Mouse (Mus musculus): ENCODE data around the gene Rxrb. TPM values are rescaled to one million over a fixed set of nuclear protein-coding genes. Genes with fewer than 3 reads are reported as not detected.

The Rxrb gene
- polyA plus RNA-seq, 1 experiment, result 78.0 TPM

- TF ChIP-seq CTCF (IDR thresholded peaks at IDR 0.05; ENCODE audit: borderline replicate concordance, insufficient read depth, low read depth, low read length) (no peak), POLR2A (IDR thresholded peaks at IDR 0.05; ENCODE audit: borderline replicate concordance, insufficient read depth, low read length) (no peak)
- Histone ChIP-seq H3K27me3 (ENCODE audit: control insufficient read depth, insufficient read depth, low read length) (no peaks in the 10 kb centered on the region), H3K4me3 (replicated peaks; ENCODE audit: insufficient read depth, low read depth, low read length) (peak overlapping the region; percentile 94), H3K27ac (ENCODE audit: insufficient read depth, low read length) (peak overlapping the region; percentile 74; the same call in 1 of the 2 replicates), H3K4me1 (ENCODE audit: control insufficient read depth, insufficient read depth, low read length) (peaks cover 32% of the 10 kb centered on the region)
- DNase-seq, result no peak
- WGBS, result under 1% methylated on average over 20 of the region's 20 CpGs
These were observed 718 bp upstream of the Rxrb start for GRCm38 (mm10) chr17:34030861-34031326.

- Histone ChIP-seq H3K27ac (ENCODE audit: insufficient read depth, low read length) (peak overlapping the region; percentile 91; the same call in 1 of the 2 replicates), H3K4me1 (ENCODE audit: control insufficient read depth, insufficient read depth, low read length) (peaks cover 22% of the 10 kb centered on the region), H3K27me3 (ENCODE audit: control insufficient read depth, insufficient read depth, low read length) (no peaks in the 10 kb centered on the region), H3K4me3 (replicated peaks; ENCODE audit: insufficient read depth, low read depth, low read length) (peak overlapping the region; percentile 94)
- WGBS, result 1% methylated on average over 47 of the region's 48 CpGs
- no peak for DNase-seq
- TF ChIP-seq POLR2A (IDR thresholded peaks at IDR 0.05; ENCODE audit: borderline replicate concordance, insufficient read depth, low read length) (no peak), CTCF (IDR thresholded peaks at IDR 0.05; ENCODE audit: borderline replicate concordance, insufficient read depth, low read depth, low read length) (no peak)
These were observed 591 bp downstream of the Rxrb start for GRCm38 (mm10) chr17:34032174-34032632.

- no peaks in the 10 kb centered on the region for H3K27me3 ChIP-seq (ENCODE audit: control insufficient read depth, insufficient read depth, low read length)
- no peak for TF ChIP-seq POLR2A (IDR thresholded peaks at IDR 0.05; ENCODE audit: borderline replicate concordance, insufficient read depth, low read length)
- no peak for TF ChIP-seq CTCF (IDR thresholded peaks at IDR 0.05; ENCODE audit: borderline replicate concordance, insufficient read depth, low read depth, low read length)
- H3K27ac ChIP-seq (ENCODE audit: insufficient read depth, low read length), result peak overlapping the region; percentile 65; the same call in 1 of the 2 replicates
- DNase-seq, result peak; percentile 29 to 45
- H3K4me1 ChIP-seq (ENCODE audit: control insufficient read depth, insufficient read depth, low read length), result peaks cover 22% of the 10 kb centered on the region
- 55% methylated on average over 9 of the region's 9 CpGs for whole genome bisulfite sequencing
- H3K4me3 ChIP-seq (replicated peaks; ENCODE audit: insufficient read depth, low read depth, low read length), result peak overlapping the region; percentile 94
These were observed 1.2 kb downstream of the Rxrb start for GRCm38 (mm10) chr17:34032806-34033205.

- H3K4me1 ChIP-seq (ENCODE audit: control insufficient read depth, insufficient read depth, low read length), result peaks cover 22% of the 10 kb centered on the region
- no peaks in the 10 kb centered on the region for H3K27me3 ChIP-seq (ENCODE audit: control insufficient read depth, insufficient read depth, low read length)
- DNase-seq, result peak; percentile 22 to 24
- no peak overlapping the region for H3K4me3 ChIP-seq (replicated peaks; ENCODE audit: insufficient read depth, low read depth, low read length)
- H3K27ac ChIP-seq (ENCODE audit: insufficient read depth, low read length), result no peak overlapping the region
- WGBS, result 86% methylated on average over 9 of the region's 9 CpGs
- TF ChIP-seq POLR2A (IDR thresholded peaks at IDR 0.05; ENCODE audit: borderline replicate concordance, insufficient read depth, low read length), result no peak
- TF ChIP-seq CTCF (IDR thresholded peaks at IDR 0.05; ENCODE audit: borderline replicate concordance, insufficient read depth, low read depth, low read length), result no peak
These were observed 1.8 kb downstream of the Rxrb start for GRCm38 (mm10) chr17:34033441-34033840.

GRCm38 (mm10) chr17:34034064-34034463, 2.5 kb downstream of the Rxrb start:
- Histone ChIP-seq H3K4me1 (ENCODE audit: control insufficient read depth, insufficient read depth, low read length) (peaks cover 23% of the 10 kb centered on the region), H3K27me3 (ENCODE audit: control insufficient read depth, insufficient read depth, low read length) (no peaks in the 10 kb centered on the region), H3K27ac (ENCODE audit: insufficient read depth, low read length) (no peak overlapping the region), H3K4me3 (replicated peaks; ENCODE audit: insufficient read depth, low read depth, low read length) (no peak overlapping the region)
- peak; percentile 54 to 66 for DNase-seq
- TF ChIP-seq CTCF (IDR thresholded peaks at IDR 0.05; ENCODE audit: borderline replicate concordance, insufficient read depth, low read depth, low read length), result peak; percentile 67
- TF ChIP-seq POLR2A (IDR thresholded peaks at IDR 0.05; ENCODE audit: borderline replicate concordance, insufficient read depth, low read length), result no peak
- 65% methylated on average over 10 of the region's 10 CpGs for WGBS

GRCm38 (mm10) chr17:34035517-34035916, 3.9 kb downstream of the Rxrb start:
- no peak overlapping the region for H3K27ac ChIP-seq (ENCODE audit: insufficient read depth, low read length)
- no peak for DNase-seq
- TF ChIP-seq CTCF (IDR thresholded peaks at IDR 0.05; ENCODE audit: borderline replicate concordance, insufficient read depth, low read depth, low read length) (no peak), POLR2A (IDR thresholded peaks at IDR 0.05; ENCODE audit: borderline replicate concordance, insufficient read depth, low read length) (no peak)
- no peaks in the 10 kb centered on the region for H3K27me3 ChIP-seq (ENCODE audit: control insufficient read depth, insufficient read depth, low read length)
- H3K4me1 ChIP-seq (ENCODE audit: control insufficient read depth, insufficient read depth, low read length), result peaks cover 13% of the 10 kb centered on the region
- H3K4me3 ChIP-seq (replicated peaks; ENCODE audit: insufficient read depth, low read depth, low read length), result no peak overlapping the region
- 88% methylated on average over 9 of the region's 9 CpGs for WGBS

- Histone ChIP-seq H3K27ac (ENCODE audit: insufficient read depth, low read length) (no peak overlapping the region), H3K4me1 (ENCODE audit: control insufficient read depth, insufficient read depth, low read length) (peaks cover 10% of the 10 kb centered on the region), H3K27me3 (ENCODE audit: control insufficient read depth, insufficient read depth, low read length) (no peaks in the 10 kb centered on the region), H3K4me3 (replicated peaks; ENCODE audit: insufficient read depth, low read depth, low read length) (no peak overlapping the region)
- 68% methylated on average over 10 of the region's 10 CpGs for WGBS
- TF ChIP-seq POLR2A (IDR thresholded peaks at IDR 0.05; ENCODE audit: borderline replicate concordance, insufficient read depth, low read length) (no peak), CTCF (IDR thresholded peaks at IDR 0.05; ENCODE audit: borderline replicate concordance, insufficient read depth, low read depth, low read length) (no peak)
- peak; percentile 21 to 23 for DNase-seq
These were observed 5.0 kb downstream of the Rxrb start for GRCm38 (mm10) chr17:34036647-34037046.

GRCm38 (mm10) chr17:34037241-34037640, 5.6 kb downstream of the Rxrb start:
- no peaks in the 10 kb centered on the region for H3K27me3 ChIP-seq (ENCODE audit: control insufficient read depth, insufficient read depth, low read length)
- no peak overlapping the region for H3K27ac ChIP-seq (ENCODE audit: insufficient read depth, low read length)
- 72% methylated on average over 7 of the region's 7 CpGs for WGBS
- TF ChIP-seq CTCF (IDR thresholded peaks at IDR 0.05; ENCODE audit: borderline replicate concordance, insufficient read depth, low read depth, low read length) (no peak), POLR2A (IDR thresholded peaks at IDR 0.05; ENCODE audit: borderline replicate concordance, insufficient read depth, low read length) (no peak)
- DNase-seq, result no peak
- no peak overlapping the region for H3K4me3 ChIP-seq (replicated peaks; ENCODE audit: insufficient read depth, low read depth, low read length)
- peaks cover 10% of the 10 kb centered on the region for H3K4me1 ChIP-seq (ENCODE audit: control insufficient read depth, insufficient read depth, low read length)
